9 mouse cellular contexts compared by ENCODE assay signal in the genomic region with DNA sequence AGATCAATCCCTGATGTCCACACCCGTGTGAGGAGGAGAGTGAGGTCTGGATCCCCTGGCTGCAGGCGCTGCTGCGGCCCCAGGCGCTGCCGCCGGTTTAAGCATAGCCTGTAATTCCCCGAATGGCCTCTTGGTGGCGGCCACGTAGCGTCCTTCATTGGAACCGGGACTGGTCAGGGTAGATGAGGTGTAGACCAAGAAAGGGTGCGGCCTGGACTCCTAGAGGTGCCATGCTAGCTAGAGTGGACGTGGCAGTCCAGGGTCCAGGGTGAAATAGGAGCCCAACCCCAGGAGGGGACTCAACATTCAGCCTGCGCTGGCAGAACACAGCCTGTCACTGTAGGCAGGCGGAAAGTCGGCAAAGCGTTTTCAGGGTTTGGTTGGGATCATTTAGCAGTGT. TPM values are rescaled to one million over a fixed set of nuclear protein-coding genes. Genes with fewer than 3 reads are reported as not detected.
DNase-seq lines count a peak whose midpoint lies in the region; ATAC-seq and TF ChIP-seq lines count a peak whose summit lies in the region.
"Had no signal": no experiment of that assay in that cellular context is flagged by ENCODE, and none has a peak within 500 bp of the region (broad histone marks: within the 10 kb centered on the region; RNA-seq: fewer than 3 reads in every experiment).

No protein-coding gene starts in this region.

- no peaks in the 10 kb centered on the region for H3K9me3 ChIP-seq in forebrain, embryonic 15.5 days
- no peaks in the 10 kb centered on the region for H3K9me3 ChIP-seq in liver, postnatal 0 days (ENCODE audit: low read length)

- H3K4me1 ChIP-seq in forebrain, embryonic 15.5 days, result peaks cover 2% of the 10 kb centered on the region
- peaks cover 19% of the 10 kb centered on the region for H3K4me1 ChIP-seq in liver, postnatal 0 days (ENCODE audit: insufficient read depth)

- no peak overlapping the region for H3K27ac ChIP-seq in forebrain, embryonic 15.5 days (replicated peaks)
- peak overlapping the region; percentile 34; the same call in 1 of the 2 replicates for H3K27ac ChIP-seq in liver, postnatal 0 days (ENCODE audit: low read depth)

- H3K4me2 ChIP-seq in forebrain, embryonic 15.5 days (replicated peaks), result no peak overlapping the region
- H3K4me2 ChIP-seq in liver, postnatal 0 days (ENCODE audit: low read depth, low read length), result no peak overlapping the region

- H3K9ac ChIP-seq in forebrain, embryonic 15.5 days (replicated peaks), result no peak overlapping the region
- no peak overlapping the region; the same call in 1 of the 2 replicates for H3K9ac ChIP-seq in liver, postnatal 0 days (replicated peaks)

- intact Hi-C loops in heart, postnatal 25 days (cut with DNase I), result loop anchor here (2.0 to 10.0 kb wide), 3 partner anchors 61 to 199 kb away; a partner anchor contains a TSS

- ATAC-seq in forebrain, embryonic 15.5 days (replicated peaks), result peak; percentile 53; the same call in 1 of the 2 replicates
- ATAC-seq in liver, postnatal 0 days, result peak; percentile 78
- peak; percentile 84 for ATAC-seq in neutrophil, adult 5-6 weeks (ENCODE audit: extremely low read depth, insufficient number of reproducible peaks, low FRiP score, poor library complexity, severe bottlenecking)

- TF ChIP-seq EP300 in liver, postnatal 0 days (IDR thresholded peaks at IDR 0.05; ENCODE audit: low read depth), result peak; percentile 61; the same call in 1 of the 2 replicates

- no peaks in the 10 kb centered on the region for H3K27me3 ChIP-seq in forebrain, embryonic 15.5 days
- H3K27me3 ChIP-seq in liver, postnatal 0 days (ENCODE audit: insufficient read depth, low read length), result no peaks in the 10 kb centered on the region

- 17% methylated on average over 17 of the region's 17 CpGs for WGBS in forebrain, embryonic 15.5 days
- WGBS in liver, postnatal 0 days (ENCODE audit: insufficient replicate concordance), result 21% methylated on average over 17 of the region's 17 CpGs

- peak; percentile 77 for DNase-seq in ES-CJ7 (ENCODE audit: low read depth, low spot score)
- peak; percentile 88 for DNase-seq in cerebellum, adult 11 months
- DNase-seq in heart, postnatal 25 days (ENCODE audit: low spot score), result peak; percentile 71
- peak; percentile 73 to 88 for DNase-seq in layer of hippocampus, adult 18-20 months (ENCODE audit: low spot score in 2 of 2)
- peak; percentile 91 for DNase-seq in liver, postnatal 0 days
- DNase-seq in testis, postnatal 14 days (ENCODE audit: low spot score), result peak; percentile 86

- H3K36me3 ChIP-seq in forebrain, embryonic 15.5 days, result no peaks in the 10 kb centered on the region
- H3K36me3 ChIP-seq in liver, postnatal 0 days (replicated peaks; ENCODE audit: insufficient read depth, low read length), result no peaks in the 10 kb centered on the region

- no peak overlapping the region for H3K4me3 ChIP-seq in forebrain, embryonic 15.5 days
- no peak overlapping the region for H3K4me3 ChIP-seq in liver, postnatal 0 days (ENCODE audit: low read depth, low read length)

- peak; percentile 99 for TF ChIP-seq CTCF in liver, postnatal 0 days (IDR thresholded peaks at IDR 0.05; ENCODE audit: low read depth)

RNA-seq across cellular contexts. Expression of a gene that starts 14.9 kb away (rescaled TPM):
- polyA plus RNA-seq in forebrain, embryonic 15.5 days (2015; fragmentation: Nextera tagmentation; extraction: Ambion mirVana), result 0.09 TPM in 2 replicates
- 1 to 10 TPM; 1.3 to 1.5 TPM for total RNA-seq in heart, postnatal 25 days (2021)
- not detected for total RNA-seq in layer of hippocampus, adult 18-20 months (2021)
- 58.5 and 66.9 TPM in 2 replicates for polyA plus RNA-seq in liver, postnatal 0 days (2015; fragmentation: Nextera tagmentation; extraction: Ambion mirVana)
- 0.23 TPM in 1 of 2 replicates, not detected in the other for total RNA-seq in neutrophil, adult 5-6 weeks (2017)

RNA-seq across cellular contexts. Expression of a gene that starts 24.0 kb away (rescaled TPM):
- polyA plus RNA-seq in forebrain, embryonic 15.5 days (2015; fragmentation: Nextera tagmentation; extraction: Ambion mirVana), result 27.0 and 32.9 TPM in 2 replicates
- 10 to 100 TPM; 13.1 to 14.8 TPM for total RNA-seq in heart, postnatal 25 days (2021)
- 10 to 100 TPM; 18.9 to 19.3 TPM for total RNA-seq in layer of hippocampus, adult 18-20 months (2021)
- 96.7 and 99.7 TPM in 2 replicates for polyA plus RNA-seq in liver, postnatal 0 days (2015; fragmentation: Nextera tagmentation; extraction: Ambion mirVana)
- total RNA-seq in neutrophil, adult 5-6 weeks (2017), result 5.0 and 7.9 TPM in 2 replicates

RNA-seq across cellular contexts. Expression of a gene that starts 31.2 kb away (rescaled TPM):
- polyA plus RNA-seq in forebrain, embryonic 15.5 days (2015; fragmentation: Nextera tagmentation; extraction: Ambion mirVana), result 111 and 113 TPM in 2 replicates
- total RNA-seq in heart, postnatal 25 days (2021), result 100 to 1,000 TPM; 253 to 263 TPM
- total RNA-seq in layer of hippocampus, adult 18-20 months (2021), result 10 to 100 TPM; 65.1 to 67.5 TPM
- 133 and 139 TPM in 2 replicates for polyA plus RNA-seq in liver, postnatal 0 days (2015; fragmentation: Nextera tagmentation; extraction: Ambion mirVana)
- 20.8 and 24.1 TPM in 2 replicates for total RNA-seq in neutrophil, adult 5-6 weeks (2017)

RNA-seq across cellular contexts. Expression of a gene that starts 33.9 kb away (rescaled TPM):
- polyA plus RNA-seq in forebrain, embryonic 15.5 days (2015; fragmentation: Nextera tagmentation; extraction: Ambion mirVana), result 242 and 245 TPM in 2 replicates
- total RNA-seq in heart, postnatal 25 days (2021), result 10 to 100 TPM; 44.1 to 46.9 TPM
- 10 to 100 TPM; 68.8 to 74.5 TPM for total RNA-seq in layer of hippocampus, adult 18-20 months (2021)
- polyA plus RNA-seq in liver, postnatal 0 days (2015; fragmentation: Nextera tagmentation; extraction: Ambion mirVana), result 59.2 and 61.0 TPM in 2 replicates
- 15.0 and 16.9 TPM in 2 replicates for total RNA-seq in neutrophil, adult 5-6 weeks (2017)

RNA-seq across cellular contexts. Expression of a gene that starts 35.3 kb away (rescaled TPM):
- polyA plus RNA-seq in forebrain, embryonic 15.5 days (2015; fragmentation: Nextera tagmentation; extraction: Ambion mirVana), result 0.23 TPM in 1 of 2 replicates, not detected in the other
- total RNA-seq in heart, postnatal 25 days (2021), result not detected
- not detected for total RNA-seq in layer of hippocampus, adult 18-20 months (2021)
- polyA plus RNA-seq in liver, postnatal 0 days (2015; fragmentation: Nextera tagmentation; extraction: Ambion mirVana), result 0.19 and 1.5 TPM in 2 replicates
- total RNA-seq in neutrophil, adult 5-6 weeks (2017), result not detected in 2 replicates
- polyA plus RNA-seq: large intestine, adult 2 months had no signal
